9 mouse cellular contexts compared by ENCODE assay signal in genomic region chr9:37614316-37614715, GRCm38 (mm10). TPM values are rescaled to one million over a fixed set of nuclear protein-coding genes. Genes with fewer than 3 reads are reported as not detected.
A peak's percentile ranks its signal among the peaks of the same experiment; 100 is the strongest.
DNase-seq lines count a peak whose midpoint lies in the region; ATAC-seq and TF ChIP-seq lines count a peak whose summit lies in the region.
"Had no signal": no experiment of that assay in that cellular context is flagged by ENCODE, and none has a peak within 500 bp of the region (broad histone marks: within the 10 kb centered on the region; RNA-seq: fewer than 3 reads in every experiment).

No protein-coding gene starts in this region.

- H3K27me3 ChIP-seq in heart, embryonic 12.5 days (replicated peaks), result no peaks in the 10 kb centered on the region
- no peaks in the 10 kb centered on the region for H3K27me3 ChIP-seq in ES-Bruce4 (ENCODE audit: control insufficient read depth, insufficient read depth, low read length, poor library complexity, severe bottlenecking)
- H3K27me3 ChIP-seq in hindbrain, embryonic 13.5 days, result no peaks in the 10 kb centered on the region
- no peaks in the 10 kb centered on the region; the same call in none of the 2 replicates for H3K27me3 ChIP-seq in midbrain, embryonic 11.5 days (ENCODE audit: control insufficient read depth, insufficient read depth, low read length)

- intact Hi-C loops in heart, postnatal 10 days (cut with DNase I), result loop anchor here (5.0 kb wide), 2 partner anchors 47 to 62 kb away; partner anchors contain the start of gene Nrgn
- intact Hi-C loops in left cerebral cortex, postnatal 4 days (cut with DNase I), result loop anchor here (10.0 kb wide), 1 partner anchor 60 kb away; the partner anchor contains the start of genes Nrgn and Siae

- no peak for ATAC-seq in heart, embryonic 12.5 days (ENCODE audit: insufficient number of reproducible peaks, low FRiP score)
- ATAC-seq in hindbrain, embryonic 13.5 days (ENCODE audit: low FRiP score), result peak; percentile 22
- ATAC-seq in midbrain, embryonic 11.5 days (ENCODE audit: low FRiP score), result peak; percentile 5; the same call in 1 of the 2 replicates

- no peak for TF ChIP-seq POLR2A in ES-Bruce4 (IDR thresholded peaks at IDR 0.05; ENCODE audit: insufficient read depth, low read length)

- H3K4me1 ChIP-seq in heart, embryonic 12.5 days (replicated peaks), result no peaks in the 10 kb centered on the region
- peaks cover 2% of the 10 kb centered on the region for H3K4me1 ChIP-seq in ES-Bruce4 (ENCODE audit: control insufficient read depth, insufficient read depth, low read length)
- H3K4me1 ChIP-seq in hindbrain, embryonic 13.5 days (replicated peaks), result peaks cover 13% of the 10 kb centered on the region
- peaks cover 5% of the 10 kb centered on the region; the same call in 1 of the 2 replicates for H3K4me1 ChIP-seq in midbrain, embryonic 11.5 days (ENCODE audit: control insufficient read depth, insufficient read depth, low read length)

- no peaks in the 10 kb centered on the region for H3K9me3 ChIP-seq in heart, embryonic 12.5 days (replicated peaks)
- H3K9me3 ChIP-seq in ES-Bruce4 (replicated peaks; ENCODE audit: control insufficient read depth, insufficient read depth, low read length, poor library complexity, severe bottlenecking), result no peaks in the 10 kb centered on the region
- H3K9me3 ChIP-seq in hindbrain, embryonic 13.5 days, result no peaks in the 10 kb centered on the region
- no peaks in the 10 kb centered on the region for H3K9me3 ChIP-seq in midbrain, embryonic 11.5 days (ENCODE audit: control insufficient read depth, low read length)

- no peaks in the 10 kb centered on the region for H3K36me3 ChIP-seq in heart, embryonic 12.5 days
- no peaks in the 10 kb centered on the region; the same call in 1 of the 2 replicates for H3K36me3 ChIP-seq in ES-Bruce4 (ENCODE audit: control insufficient read depth, insufficient read depth, low read length, poor library complexity, severe bottlenecking)
- H3K36me3 ChIP-seq in hindbrain, embryonic 13.5 days, result no peaks in the 10 kb centered on the region
- H3K36me3 ChIP-seq in midbrain, embryonic 11.5 days (ENCODE audit: control insufficient read depth, insufficient read depth, low read length), result no peaks in the 10 kb centered on the region

- H3K4me2 ChIP-seq in heart, embryonic 12.5 days, result peak overlapping the region; percentile 84
- peak overlapping the region; percentile 71 for H3K4me2 ChIP-seq in hindbrain, embryonic 13.5 days
- H3K4me2 ChIP-seq in midbrain, embryonic 11.5 days, result peak overlapping the region; percentile 54

- TF ChIP-seq CTCF in ES-Bruce4 (IDR thresholded peaks at IDR 0.05; ENCODE audit: low read depth, low read length), result no peak

- H3K27ac ChIP-seq in heart, embryonic 12.5 days (ENCODE audit: poor library complexity, severe bottlenecking), result no peak overlapping the region
- H3K27ac ChIP-seq in ES-Bruce4 (ENCODE audit: insufficient read depth, low read length), result no peak overlapping the region
- no peak overlapping the region for H3K27ac ChIP-seq in hindbrain, embryonic 13.5 days
- no peak overlapping the region for H3K27ac ChIP-seq in midbrain, embryonic 11.5 days (ENCODE audit: low read depth, low read length)

- no peak overlapping the region; the same call in 1 of the 2 replicates for H3K9ac ChIP-seq in heart, embryonic 12.5 days
- H3K9ac ChIP-seq in ES-Bruce4 (ENCODE audit: low read depth, poor library complexity, severe bottlenecking), result peak overlapping the region; percentile 50; the same call in 1 of the 2 replicates
- H3K9ac ChIP-seq in hindbrain, embryonic 13.5 days, result no peak overlapping the region
- H3K9ac ChIP-seq in midbrain, embryonic 11.5 days (ENCODE audit: low read length), result peak overlapping the region; percentile 72; the same call in 1 of the 2 replicates

- no peak for DNase-seq in heart, postnatal 10 days
- no peak for DNase-seq in midbrain, embryonic 11.5 days (ENCODE audit: low spot score, missing footprints)
- DNase-seq in left cerebral cortex, postnatal 4 days, result no peak
- DNase-seq in adrenal gland, adult 2 months, result no peak
- no peak for DNase-seq in right cerebral cortex, postnatal 4 days

- H3K4me3 ChIP-seq in heart, embryonic 12.5 days, result peak overlapping the region; percentile 70
- peak overlapping the region; percentile 84 for H3K4me3 ChIP-seq in ES-Bruce4 (ENCODE audit: low read depth, low read length)
- H3K4me3 ChIP-seq in hindbrain, embryonic 13.5 days, result peak overlapping the region; percentile 60; the same call in 1 of the 2 replicates
- no peak overlapping the region; the same call in 1 of the 2 replicates for H3K4me3 ChIP-seq in midbrain, embryonic 11.5 days (ENCODE audit: low read depth, low read length)

- TF ChIP-seq EP300 in ES-Bruce4 (IDR thresholded peaks at IDR 0.05; ENCODE audit: insufficient read depth, low read depth, low read length), result no peak

RNA-seq across cellular contexts. Expression of gene Spa17, which starts 0.8 kb away (rescaled TPM):
- polyA plus RNA-seq in heart, embryonic 12.5 days (2016; fragmentation: Nextera tagmentation; extraction: Ambion mirVana), result 6.2 and 6.7 TPM in 2 replicates
- 1 to 10 TPM; 3.4 to 3.9 TPM for total RNA-seq in heart, postnatal 10 days (2021)
- 5.3 and 7.1 TPM in 2 replicates for polyA plus RNA-seq in ES-Bruce4 (2011; ENCODE audit: insufficient read depth, insufficient read length, low read depth, missing spikeins)
- polyA plus RNA-seq in hindbrain, embryonic 13.5 days (2015; fragmentation: Nextera tagmentation; extraction: Ambion mirVana), result 16.1 and 17.1 TPM in 2 replicates
- 13.6 and 14.6 TPM in 2 replicates for polyA plus RNA-seq in midbrain, embryonic 11.5 days (2014; fragmentation: Nextera tagmentation; extraction: Ambion mirVana)
- total RNA-seq in left cerebral cortex, postnatal 4 days (2021), result 1 to 10 TPM; 1.3 to 1.6 TPM
- total RNA-seq in adrenal gland, adult 2 months (2021), result 1 to 10 TPM; 3.2 to 4.0 TPM
- polyA plus RNA-seq in adrenal gland, adult 2 months (2012; rRNA removed), result 0.51 and 1.3 TPM in 2 replicates

RNA-seq across cellular contexts. Expression of gene Tbrg1, which starts 42.8 kb away (rescaled TPM):
- polyA plus RNA-seq in heart, embryonic 12.5 days (2016; fragmentation: Nextera tagmentation; extraction: Ambion mirVana), result 151 and 162 TPM in 2 replicates
- 10 to 100 TPM; 51.5 to 52.8 TPM for total RNA-seq in heart, postnatal 10 days (2021)
- 184 and 191 TPM in 2 replicates for polyA plus RNA-seq in ES-Bruce4 (2011; ENCODE audit: insufficient read depth, insufficient read length, low read depth, missing spikeins)
- 89.2 and 95.8 TPM in 2 replicates for polyA plus RNA-seq in hindbrain, embryonic 13.5 days (2015; fragmentation: Nextera tagmentation; extraction: Ambion mirVana)
- polyA plus RNA-seq in midbrain, embryonic 11.5 days (2014; fragmentation: Nextera tagmentation; extraction: Ambion mirVana), result 143 and 146 TPM in 2 replicates
- 10 to 100 TPM; 57.0 to 60.5 TPM for total RNA-seq in left cerebral cortex, postnatal 4 days (2021)
- 10 to 100 TPM; 74.5 to 81.1 TPM for total RNA-seq in adrenal gland, adult 2 months (2021)
- polyA plus RNA-seq in adrenal gland, adult 2 months (2012; rRNA removed), result 23.7 and 28.7 TPM in 2 replicates

RNA-seq across cellular contexts. Expression of gene Panx3, which starts 54.7 kb away (rescaled TPM):
- 0.14 TPM in 1 of 2 replicates, not detected in the other for polyA plus RNA-seq in heart, embryonic 12.5 days (2016; fragmentation: Nextera tagmentation; extraction: Ambion mirVana)
- not detected for total RNA-seq in heart, postnatal 10 days (2021)
- not detected in 2 replicates for polyA plus RNA-seq in ES-Bruce4 (2011; ENCODE audit: insufficient read depth, insufficient read length, low read depth, missing spikeins)
- polyA plus RNA-seq in hindbrain, embryonic 13.5 days (2015; fragmentation: Nextera tagmentation; extraction: Ambion mirVana), result 0.08 and 0.47 TPM in 2 replicates
- 0.08 and 0.10 TPM in 2 replicates for polyA plus RNA-seq in midbrain, embryonic 11.5 days (2014; fragmentation: Nextera tagmentation; extraction: Ambion mirVana)
- not detected for total RNA-seq in left cerebral cortex, postnatal 4 days (2021)
- total RNA-seq in adrenal gland, adult 2 months (2021), result under 1 TPM in 1 of 2 experiments, not detected in 1; 0.20 TPM
- polyA plus RNA-seq in adrenal gland, adult 2 months (2012; rRNA removed), result 0.10 and 0.46 TPM in 2 replicates
- total RNA-seq: layer of hippocampus, adult 8-10 months had no signal

RNA-seq across cellular contexts. Expression of gene Siae, which starts 58.8 kb away (rescaled TPM):
- polyA plus RNA-seq in heart, embryonic 12.5 days (2016; fragmentation: Nextera tagmentation; extraction: Ambion mirVana), result 11.1 and 11.4 TPM in 2 replicates
- 1 to 10 TPM; 8.7 to 9.8 TPM for total RNA-seq in heart, postnatal 10 days (2021)
- 9.4 and 10.0 TPM in 2 replicates for polyA plus RNA-seq in ES-Bruce4 (2011; ENCODE audit: insufficient read depth, insufficient read length, low read depth, missing spikeins)
- polyA plus RNA-seq in hindbrain, embryonic 13.5 days (2015; fragmentation: Nextera tagmentation; extraction: Ambion mirVana), result 10.9 and 11.6 TPM in 2 replicates
- polyA plus RNA-seq in midbrain, embryonic 11.5 days (2014; fragmentation: Nextera tagmentation; extraction: Ambion mirVana), result 7.7 and 8.5 TPM in 2 replicates
- total RNA-seq in left cerebral cortex, postnatal 4 days (2021), result 10 to 100 TPM; 10.5 to 11.1 TPM
- 10 to 100 TPM; 16.5 to 17.7 TPM for total RNA-seq in adrenal gland, adult 2 months (2021)
- 4.5 and 4.9 TPM in 2 replicates for polyA plus RNA-seq in adrenal gland, adult 2 months (2012; rRNA removed)

Comparison
In these comparisons a context has a peak if more than half of its experiments do, and no peak if none do; other contexts are left out.
1. H3K9ac ChIP-seq: peak in ES-Bruce4 (single experiment) and midbrain, embryonic 11.5 days (single experiment); none in heart, embryonic 12.5 days (single experiment) and hindbrain, embryonic 13.5 days (single experiment).
2. Peak in every context shown above with its lines, with median percentiles within 50 percentile points of each other: H3K4me2 ChIP-seq.